Mouse (Mus musculus) kidney, postnatal 14 days (tissue): ENCODE measurements at regions not wholly inside any gene's neighbourhood (a gene's known extent, or its start where the extent isn't known, plus 50 kb on each side); places are given as distances from the start of the nearest gene placed in this dataset.

Experiments used
- DNase-seq: peaks from one replicate; pipeline ENCODE4 v3.0.0; 2022; ENCODE audit warnings: mixed read lengths

- no peak for DNase-seq
These were observed 647.5 kb downstream of the Kcnj3 start for GRCm38 (mm10) chr2:56083226-56083625.

- DNase-seq, result no peak
These were observed 673.8 kb downstream of the Kcnj3 start for GRCm38 (mm10) chr2:56109531-56109930.

- no peak for DNase-seq
These were observed 674.2 kb downstream of the Kcnj3 start for GRCm38 (mm10) chr2:56109975-56110374.

GRCm38 (mm10) chr2:56114469-56114868, 678.7 kb downstream of the Kcnj3 start:
- peak; percentile 28 for DNase-seq

GRCm38 (mm10) chr2:56119368-56119767, 683.6 kb downstream of the Kcnj3 start:
- peak; percentile 5 for DNase-seq

- DNase-seq, result no peak
These were observed 711.4 kb downstream of the Kcnj3 start for GRCm38 (mm10) chr2:56147107-56147615.

GRCm38 (mm10) chr2:56196449-56196848, 760.7 kb downstream of the Kcnj3 start:
- no peak for DNase-seq

- no peak for DNase-seq
These were observed 791.7 kb downstream of the Kcnj3 start for GRCm38 (mm10) chr2:56227476-56227875.

- DNase-seq, result no peak
These were observed 797.3 kb downstream of the Kcnj3 start for GRCm38 (mm10) chr2:56233042-56233441.

GRCm38 (mm10) chr2:56257044-56257954, 821.5 kb downstream of the Kcnj3 start:
- DNase-seq, result no peak

- no peak for DNase-seq
These were observed 818.9 kb downstream of the Nr4a2 start for GRCm38 (mm10) chr2:56304920-56305319.

GRCm38 (mm10) chr2:56321692-56322091, 802.1 kb downstream of the Nr4a2 start:
- DNase-seq, result no peak

- no peak for DNase-seq
These were observed 801.3 kb downstream of the Nr4a2 start for GRCm38 (mm10) chr2:56322508-56322907.

GRCm38 (mm10) chr2:56335974-56336373, 787.8 kb downstream of the Nr4a2 start:
- DNase-seq, result no peak

GRCm38 (mm10) chr2:56364065-56364464, 759.7 kb downstream of the Nr4a2 start:
- no peak for DNase-seq
